Mouse (Mus musculus): ENCODE measurements around the gene Dennd1b. TPM values are rescaled to one million over a fixed set of nuclear protein-coding genes. Genes with fewer than 3 reads are reported as not detected.

The Dennd1b gene
- polyA plus RNA-seq, 1 experiment from 2014 or later: 5.3 TPM

DNA sequence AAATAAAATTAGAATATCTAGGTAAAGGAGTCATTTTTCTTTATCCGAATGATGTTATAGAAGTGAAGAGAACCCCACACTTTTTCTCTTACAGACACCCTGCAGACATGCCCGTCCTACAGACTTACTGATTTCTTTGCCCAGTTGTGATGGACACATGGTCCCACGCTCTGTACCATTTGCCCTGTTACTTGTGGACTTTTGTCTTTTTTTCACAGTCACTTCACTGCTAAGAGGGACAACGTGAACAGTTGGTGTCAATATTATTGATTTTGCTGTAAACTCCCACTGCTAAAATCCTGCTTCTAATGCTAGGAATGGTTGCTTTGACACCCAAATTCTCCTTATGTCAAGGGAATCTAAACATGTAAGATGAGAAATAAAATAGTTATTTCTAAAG, 134.9 kb downstream of the Dennd1b start:
- Histone ChIP-seq H3K9me3 (ENCODE audit: control insufficient read depth, low read length) (no peaks in the 10 kb centered on the region), H3K27me3 (replicated peaks; ENCODE audit: control insufficient read depth, insufficient read depth, low read length) (no peaks in the 10 kb centered on the region), H3K9ac (ENCODE audit: low read depth, low read length) (no peak overlapping the region), H3K4me2 (ENCODE audit: low read depth, low read length) (no peak overlapping the region), H3K36me3 (ENCODE audit: control insufficient read depth, insufficient read depth, low read length) (0 out of 2 replicates have a peak, but pooled peaks cover 3% of the 10 kb centered on the region), H3K4me3 (ENCODE audit: low read length) (no peak overlapping the region), H3K4me1 (ENCODE audit: control insufficient read depth, insufficient read depth, low read length) (no peaks in the 10 kb centered on the region), H3K27ac (ENCODE audit: low read length) (no peak overlapping the region)
- ATAC-seq: no peak
- 86% methylated on average over 4 of the region's 4 CpGs for WGBS

DNA sequence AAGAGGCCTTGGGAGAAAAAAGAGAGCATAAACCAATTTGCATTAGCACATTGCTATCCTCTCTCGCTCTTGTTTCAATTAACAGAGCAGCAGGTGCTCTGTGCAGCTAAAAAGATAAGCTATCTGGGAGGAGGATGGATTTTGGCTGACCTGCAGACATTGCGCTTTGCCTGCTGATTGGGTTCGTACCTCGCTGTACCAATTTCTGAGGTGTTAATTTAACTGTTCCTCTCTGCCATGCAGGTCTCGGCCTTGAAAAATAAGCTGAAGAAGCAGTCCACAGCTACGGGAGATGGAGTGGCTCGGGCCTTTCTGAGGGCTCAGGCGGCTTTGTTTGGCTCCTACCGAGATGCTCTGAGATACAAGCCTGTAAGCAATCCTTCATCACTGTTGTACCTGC, 138.5 kb downstream of the Dennd1b start:
- WGBS: 86% methylated on average over 9 of the region's 9 CpGs
- Histone ChIP-seq H3K4me1 (ENCODE audit: control insufficient read depth, insufficient read depth, low read length) (no peaks in the 10 kb centered on the region), H3K27me3 (replicated peaks; ENCODE audit: control insufficient read depth, insufficient read depth, low read length) (no peaks in the 10 kb centered on the region), H3K27ac (ENCODE audit: low read length) (no peak overlapping the region), H3K4me2 (ENCODE audit: low read depth, low read length) (no peak overlapping the region), H3K4me3 (ENCODE audit: low read length) (no peak overlapping the region), H3K9ac (ENCODE audit: low read depth, low read length) (no peak overlapping the region), H3K9me3 (ENCODE audit: control insufficient read depth, low read length) (no peaks in the 10 kb centered on the region), H3K36me3 (ENCODE audit: control insufficient read depth, insufficient read depth, low read length) (0 out of 2 replicates have a peak, but pooled peaks cover 3% of the 10 kb centered on the region)
- no peak for ATAC-seq

DNA sequence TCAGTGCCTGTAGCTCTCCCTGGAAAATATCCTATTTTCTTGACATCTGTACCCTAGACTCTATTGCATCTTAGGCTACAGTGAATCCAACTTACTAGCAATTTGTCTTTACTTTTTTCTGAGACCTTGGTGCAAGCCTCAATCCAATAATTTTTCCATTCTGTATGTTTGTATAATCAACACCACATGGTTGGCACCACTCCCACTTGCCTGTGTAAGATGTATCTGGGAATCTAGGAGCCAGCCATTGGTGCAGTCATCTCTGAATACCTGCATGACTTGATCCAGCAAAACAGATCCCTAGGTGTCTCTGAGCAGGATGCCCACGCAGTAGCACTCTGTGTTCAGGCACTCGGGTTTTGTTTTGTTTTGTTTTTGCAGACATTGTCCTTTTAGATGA, 145.0 kb downstream of the Dennd1b start:
- no peak overlapping the region for H3K4me2 ChIP-seq (ENCODE audit: low read depth, low read length)
- WGBS: 89% methylated on average over 2 of the region's 2 CpGs
- no peak for ATAC-seq
- no peak overlapping the region for H3K4me3 ChIP-seq (ENCODE audit: low read length)
- H3K9ac ChIP-seq (ENCODE audit: low read depth, low read length): no peak overlapping the region
- no peaks in the 10 kb centered on the region for H3K36me3 ChIP-seq (ENCODE audit: control insufficient read depth, insufficient read depth, low read length)
- H3K27me3 ChIP-seq (replicated peaks; ENCODE audit: control insufficient read depth, insufficient read depth, low read length): no peaks in the 10 kb centered on the region
- H3K9me3 ChIP-seq (ENCODE audit: control insufficient read depth, low read length): no peaks in the 10 kb centered on the region
- H3K4me1 ChIP-seq (ENCODE audit: control insufficient read depth, insufficient read depth, low read length): no peaks in the 10 kb centered on the region
- no peak overlapping the region for H3K27ac ChIP-seq (ENCODE audit: low read length)

DNA sequence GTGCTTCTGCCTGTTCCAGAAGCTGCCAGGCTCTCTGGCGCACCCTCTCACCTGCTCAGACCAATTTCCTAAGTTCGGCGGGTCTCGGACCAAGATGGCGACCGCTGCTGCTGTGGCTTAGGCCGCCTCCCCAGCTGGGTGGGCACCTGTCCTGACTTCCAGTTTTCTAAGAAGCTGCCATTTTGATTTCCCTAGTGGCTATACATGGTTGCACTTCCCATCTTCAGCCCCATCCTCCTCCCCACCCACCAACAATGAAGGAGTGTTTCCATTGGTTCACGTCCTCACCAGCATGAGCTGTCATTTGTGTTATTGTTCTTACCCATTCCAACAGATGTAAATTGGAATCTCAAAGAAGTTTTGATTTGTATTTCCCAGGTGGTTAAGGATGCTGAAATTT, 159.4 kb downstream of the Dennd1b start:
- ATAC-seq: no peak
- Histone ChIP-seq H3K27ac (ENCODE audit: low read length) (no peak overlapping the region), H3K4me3 (ENCODE audit: low read length) (no peak overlapping the region), H3K36me3 (ENCODE audit: control insufficient read depth, insufficient read depth, low read length) (no peaks in the 10 kb centered on the region), H3K27me3 (replicated peaks; ENCODE audit: control insufficient read depth, insufficient read depth, low read length) (no peaks in the 10 kb centered on the region), H3K9ac (ENCODE audit: low read depth, low read length) (no peak overlapping the region), H3K4me1 (ENCODE audit: control insufficient read depth, insufficient read depth, low read length) (no peaks in the 10 kb centered on the region), H3K9me3 (ENCODE audit: control insufficient read depth, low read length) (no peaks in the 10 kb centered on the region), H3K4me2 (ENCODE audit: low read depth, low read length) (no peak overlapping the region)
- 96% methylated on average over 8 of the region's 8 CpGs for WGBS

DNA sequence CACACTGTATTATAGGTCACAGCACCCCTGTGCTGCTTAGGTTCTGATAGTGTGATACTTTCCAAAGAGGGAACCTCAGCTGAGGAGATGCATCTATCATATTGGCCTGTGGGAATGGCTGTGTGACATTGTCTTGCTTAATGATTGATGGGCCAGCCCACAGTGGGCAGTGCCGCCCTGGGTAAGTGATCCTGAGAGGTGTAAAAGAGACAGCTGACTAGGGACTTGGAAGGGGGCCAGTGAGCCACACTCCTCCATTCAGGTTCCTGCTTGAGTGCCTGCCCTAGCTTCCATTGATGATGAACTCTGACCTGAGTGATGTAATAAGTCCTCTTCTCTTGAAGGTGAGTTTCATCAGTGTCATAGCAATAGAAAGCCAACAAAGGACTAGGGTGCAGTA, 176.4 kb downstream of the Dennd1b start:
- no peak for ATAC-seq
- 79% methylated on average over 1 of the region's 1 CpGs for WGBS

DNA sequence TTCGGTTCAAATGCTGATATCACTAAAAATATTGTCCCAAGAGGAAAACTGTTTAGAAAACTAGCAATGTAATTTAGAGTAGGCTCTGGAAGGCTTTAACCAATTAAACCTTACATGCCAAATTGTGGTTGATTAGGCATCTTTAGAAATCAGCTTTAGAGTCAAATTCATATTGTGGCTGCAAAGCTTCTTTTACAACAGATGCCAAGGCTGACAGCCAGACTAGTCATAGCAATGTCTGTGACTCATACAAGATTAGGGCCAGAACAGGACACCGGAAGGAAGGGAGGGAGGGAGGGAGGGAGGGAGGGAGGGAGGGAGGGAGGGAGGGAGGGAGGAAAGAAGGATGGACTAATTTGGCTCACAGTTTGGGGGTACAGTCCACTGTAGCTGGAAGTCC, 182.3 kb downstream of the Dennd1b start:
- Histone ChIP-seq H3K36me3 (ENCODE audit: control insufficient read depth, insufficient read depth, low read length) (no peaks in the 10 kb centered on the region), H3K9ac (ENCODE audit: low read depth, low read length) (no peak overlapping the region), H3K27me3 (replicated peaks; ENCODE audit: control insufficient read depth, insufficient read depth, low read length) (no peaks in the 10 kb centered on the region), H3K4me2 (ENCODE audit: low read depth, low read length) (no peak overlapping the region), H3K9me3 (ENCODE audit: control insufficient read depth, low read length) (no peaks in the 10 kb centered on the region), H3K4me1 (ENCODE audit: control insufficient read depth, insufficient read depth, low read length) (no peaks in the 10 kb centered on the region), H3K27ac (ENCODE audit: low read length) (no peak overlapping the region), H3K4me3 (ENCODE audit: low read length) (no peak overlapping the region)
- 72% methylated on average over 2 of the region's 2 CpGs for WGBS
- no peak for ATAC-seq

More for the DNA sequence above, 176.4 kb downstream of the Dennd1b start:
- Histone ChIP-seq H3K9me3 (ENCODE audit: control insufficient read depth, low read length) (no peaks in the 10 kb centered on the region), H3K4me1 (ENCODE audit: control insufficient read depth, insufficient read depth, low read length) (no peaks in the 10 kb centered on the region), H3K36me3 (ENCODE audit: control insufficient read depth, insufficient read depth, low read length) (no peaks in the 10 kb centered on the region), H3K4me2 (ENCODE audit: low read depth, low read length) (no peak overlapping the region), H3K9ac (ENCODE audit: low read depth, low read length) (no peak overlapping the region), H3K27ac (ENCODE audit: low read length) (no peak overlapping the region), H3K4me3 (ENCODE audit: low read length) (no peak overlapping the region), H3K27me3 (replicated peaks; ENCODE audit: control insufficient read depth, insufficient read depth, low read length) (no peaks in the 10 kb centered on the region)

DNA sequence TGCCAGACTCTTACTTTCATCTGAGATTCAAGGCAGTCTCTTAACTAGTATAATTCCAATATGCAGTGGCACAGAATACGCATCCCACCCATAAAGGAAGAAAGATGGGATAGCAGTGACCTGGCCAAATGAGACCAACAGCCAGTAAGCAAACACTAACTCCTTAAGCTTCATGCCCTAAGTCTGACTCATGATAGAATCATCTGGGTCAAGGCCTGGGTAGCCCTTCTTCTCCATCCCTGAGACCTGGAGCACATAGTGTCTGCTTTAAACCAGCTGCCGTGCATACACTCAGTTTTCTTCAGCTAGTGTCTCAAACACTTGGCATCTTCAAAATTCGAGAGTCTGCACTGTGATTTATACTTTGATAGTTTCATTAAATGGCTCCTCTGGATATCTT, 183.1 kb downstream of the Dennd1b start:
- no peak overlapping the region for H3K27ac ChIP-seq (ENCODE audit: low read length)
- no peaks in the 10 kb centered on the region for H3K4me1 ChIP-seq (ENCODE audit: control insufficient read depth, insufficient read depth, low read length)
- H3K4me3 ChIP-seq (ENCODE audit: low read length): no peak overlapping the region
- no peak for ATAC-seq
- no peaks in the 10 kb centered on the region for H3K36me3 ChIP-seq (ENCODE audit: control insufficient read depth, insufficient read depth, low read length)
- H3K9ac ChIP-seq (ENCODE audit: low read depth, low read length): no peak overlapping the region
- 82% methylated on average over 3 of the region's 3 CpGs for WGBS
- no peaks in the 10 kb centered on the region for H3K27me3 ChIP-seq (replicated peaks; ENCODE audit: control insufficient read depth, insufficient read depth, low read length)
- no peak overlapping the region for H3K4me2 ChIP-seq (ENCODE audit: low read depth, low read length)
- no peaks in the 10 kb centered on the region for H3K9me3 ChIP-seq (ENCODE audit: control insufficient read depth, low read length)

DNA sequence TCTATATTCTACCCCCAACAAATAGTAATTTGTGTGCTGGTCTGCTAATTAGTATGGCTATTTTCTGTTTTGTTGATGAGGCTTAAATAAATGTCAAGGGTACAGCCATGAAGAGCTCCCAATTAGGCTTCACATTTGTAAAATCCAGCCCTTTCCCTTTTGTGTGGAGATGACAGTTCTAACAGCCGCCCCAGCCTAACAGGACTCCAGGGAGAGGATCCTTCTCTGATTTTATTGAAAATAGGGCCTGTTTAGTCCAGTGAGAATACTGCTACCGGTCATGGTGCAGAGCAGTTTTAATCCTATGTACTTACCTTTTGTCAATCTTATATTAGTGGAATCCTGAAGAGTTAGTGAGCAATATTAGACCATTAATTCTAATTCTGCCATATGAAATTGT, 189.8 kb downstream of the Dennd1b start:
- ATAC-seq: no peak
- 73% methylated on average over 2 of the region's 2 CpGs for WGBS
- H3K36me3 ChIP-seq (ENCODE audit: control insufficient read depth, insufficient read depth, low read length): no peaks in the 10 kb centered on the region

DNA sequence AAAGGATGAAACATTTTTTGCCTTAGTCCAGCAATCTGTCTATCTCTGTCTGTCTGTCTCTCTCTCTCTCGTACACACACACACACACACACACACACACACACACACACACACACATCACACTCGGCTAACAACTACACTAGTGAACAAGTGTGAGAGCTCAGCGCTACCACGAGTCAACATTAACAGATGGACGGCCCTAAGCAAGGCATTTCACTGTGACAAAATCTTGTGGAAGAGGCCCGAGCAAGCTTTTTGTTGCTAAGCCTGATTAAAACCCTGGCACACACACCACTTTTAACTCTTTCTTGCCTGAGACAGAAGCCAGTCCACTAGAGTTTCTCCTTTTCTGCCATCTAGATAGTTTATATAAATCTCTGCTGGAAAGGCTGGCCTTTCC, 190.3 kb downstream of the Dennd1b start:
- 57% methylated on average over 6 of the region's 6 CpGs for WGBS
- Histone ChIP-seq H3K36me3 (ENCODE audit: control insufficient read depth, insufficient read depth, low read length) (no peaks in the 10 kb centered on the region), H3K4me2 (ENCODE audit: low read depth, low read length) (no peak overlapping the region), H3K27ac (ENCODE audit: low read length) (no peak overlapping the region), H3K9ac (ENCODE audit: low read depth, low read length) (no peak overlapping the region), H3K4me3 (ENCODE audit: low read length) (no peak overlapping the region), H3K9me3 (ENCODE audit: control insufficient read depth, low read length) (no peaks in the 10 kb centered on the region), H3K4me1 (ENCODE audit: control insufficient read depth, insufficient read depth, low read length) (no peaks in the 10 kb centered on the region), H3K27me3 (replicated peaks; ENCODE audit: control insufficient read depth, insufficient read depth, low read length) (no peaks in the 10 kb centered on the region)
- ATAC-seq: no peak

More for the DNA sequence above, 189.8 kb downstream of the Dennd1b start:
- no peak overlapping the region for H3K4me2 ChIP-seq (ENCODE audit: low read depth, low read length)
- no peak overlapping the region for H3K4me3 ChIP-seq (ENCODE audit: low read length)
- no peaks in the 10 kb centered on the region for H3K9me3 ChIP-seq (ENCODE audit: control insufficient read depth, low read length)
- no peak overlapping the region for H3K9ac ChIP-seq (ENCODE audit: low read depth, low read length)
- no peaks in the 10 kb centered on the region for H3K4me1 ChIP-seq (ENCODE audit: control insufficient read depth, insufficient read depth, low read length)
- no peaks in the 10 kb centered on the region for H3K27me3 ChIP-seq (replicated peaks; ENCODE audit: control insufficient read depth, insufficient read depth, low read length)
- no peak overlapping the region for H3K27ac ChIP-seq (ENCODE audit: low read length)

DNA sequence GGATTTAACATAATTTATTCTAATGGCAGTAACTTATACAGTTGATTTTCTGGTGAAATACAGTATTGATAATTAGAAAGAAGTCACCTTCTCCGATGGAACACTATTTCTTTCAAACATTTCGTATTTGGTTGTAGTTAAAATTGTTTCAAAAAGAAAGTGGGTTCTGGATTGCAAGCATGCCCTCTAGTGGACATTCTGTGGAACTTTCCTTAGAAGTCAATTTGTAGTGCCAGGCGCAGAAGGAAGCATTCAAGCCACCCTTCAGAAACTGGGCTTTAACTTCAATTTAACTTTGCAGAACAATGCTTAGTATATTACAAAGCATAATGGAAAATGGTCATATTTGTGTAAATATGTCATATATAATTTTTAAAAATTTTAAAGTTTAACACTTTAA, 193.2 kb downstream of the Dennd1b start:
- no peak for ATAC-seq
- no peaks in the 10 kb centered on the region for H3K4me1 ChIP-seq (ENCODE audit: control insufficient read depth, insufficient read depth, low read length)
- H3K9me3 ChIP-seq (ENCODE audit: control insufficient read depth, low read length): no peaks in the 10 kb centered on the region

More for the DNA sequence above, 193.2 kb downstream of the Dennd1b start:
- Histone ChIP-seq H3K9ac (ENCODE audit: low read depth, low read length) (no peak overlapping the region), H3K27ac (ENCODE audit: low read length) (no peak overlapping the region), H3K4me2 (ENCODE audit: low read depth, low read length) (no peak overlapping the region), H3K36me3 (ENCODE audit: control insufficient read depth, insufficient read depth, low read length) (no peaks in the 10 kb centered on the region), H3K4me3 (ENCODE audit: low read length) (no peak overlapping the region), H3K27me3 (replicated peaks; ENCODE audit: control insufficient read depth, insufficient read depth, low read length) (no peaks in the 10 kb centered on the region)
- 26% methylated on average over 3 of the region's 3 CpGs for WGBS
